ENCODE assay signal across 9 mouse cellular contexts in the genomic region with DNA sequence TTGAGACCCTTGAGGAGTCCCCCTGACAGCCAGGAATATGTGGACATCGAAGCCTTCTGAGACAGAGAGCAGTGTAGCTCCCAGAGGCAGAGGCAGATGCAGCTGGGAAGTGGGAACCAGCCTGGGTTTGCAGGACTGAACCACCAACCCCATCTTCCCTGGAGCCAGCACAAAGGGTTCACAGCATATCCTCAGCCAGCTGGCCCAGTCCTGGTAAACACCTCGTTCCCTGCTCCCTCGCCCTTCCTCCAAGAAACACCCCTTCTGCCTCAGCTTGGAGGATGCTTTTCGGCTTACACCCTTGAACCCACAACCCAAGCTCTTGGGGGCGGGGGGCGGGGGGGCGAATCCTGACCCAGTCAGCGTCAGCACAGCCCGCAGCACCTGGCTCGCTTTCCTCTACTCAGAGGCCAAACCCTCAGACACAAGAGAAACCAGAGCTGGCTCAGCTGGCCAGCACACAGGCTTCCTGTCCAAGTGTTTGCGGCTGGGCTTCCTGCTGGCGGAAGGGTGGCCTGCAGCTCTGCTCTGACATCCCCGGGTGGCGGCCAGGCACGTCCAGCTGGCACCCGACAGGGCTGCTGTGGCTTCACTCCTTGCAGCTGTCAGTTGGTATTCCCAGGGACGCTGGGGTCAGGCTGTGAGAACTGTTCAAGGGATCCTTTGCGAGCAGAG.
DNase-seq lines count a peak whose midpoint lies in the region; ATAC-seq and TF ChIP-seq lines count a peak whose summit lies in the region.
"Had no signal": no experiment of that assay in that cellular context is flagged by ENCODE, and none has a peak within 500 bp of the region (broad histone marks: within the 10 kb centered on the region; RNA-seq: fewer than 3 reads in every experiment).

No protein-coding gene starts in this region.

- H3K79me2 ChIP-seq in liver, adult 2 months (ENCODE audit: control insufficient read depth, insufficient read depth, low read length) = no peaks in the 10 kb centered on the region

- peaks cover 19% of the 10 kb centered on the region for H3K4me1 ChIP-seq in forebrain, embryonic 12.5 days
- peaks cover 65% of the 10 kb centered on the region for H3K4me1 ChIP-seq in heart, embryonic 15.5 days (replicated peaks)
- H3K4me1 ChIP-seq in kidney, embryonic 16.5 days (ENCODE audit: insufficient read depth, low read length) = peaks cover 60% of the 10 kb centered on the region
- H3K4me1 ChIP-seq in liver, adult 2 months (ENCODE audit: control insufficient read depth, insufficient read depth, low read length) = peaks cover 17% of the 10 kb centered on the region
- H3K4me1 ChIP-seq in midbrain, embryonic 15.5 days = peaks cover 17% of the 10 kb centered on the region

- no peak for ATAC-seq in forebrain, embryonic 12.5 days (ENCODE audit: low FRiP score)
- peak; percentile 48 for ATAC-seq in heart, embryonic 15.5 days (replicated peaks; ENCODE audit: insufficient number of reproducible peaks, insufficient read depth, low FRiP score, low read depth)
- peak; percentile 74 for ATAC-seq in kidney, embryonic 16.5 days (ENCODE audit: low FRiP score, low TSS enrichment)
- peak; percentile 31; the same call in 1 of the 2 replicates for ATAC-seq in midbrain, embryonic 15.5 days (replicated peaks)
- ATAC-seq: Patski had no signal

- no peak overlapping the region for H3K9ac ChIP-seq in forebrain, embryonic 12.5 days
- H3K9ac ChIP-seq in heart, embryonic 15.5 days = 0 out of 2 replicates have a peak overlapping the region, but pooled peaks have one; percentile 11
- H3K9ac ChIP-seq in kidney, embryonic 16.5 days (replicated peaks; ENCODE audit: low read length) = peak overlapping the region; percentile 52
- H3K9ac ChIP-seq in liver, adult 2 months (ENCODE audit: low read depth, low read length) = peak overlapping the region; percentile 48; the same call in 1 of the 2 replicates
- H3K9ac ChIP-seq in midbrain, embryonic 15.5 days = no peak overlapping the region

- 29% methylated on average over 18 of the region's 18 CpGs for WGBS in forebrain, embryonic 12.5 days
- WGBS in heart, embryonic 15.5 days = 16% methylated on average over 18 of the region's 18 CpGs
- 9% methylated on average over 18 of the region's 18 CpGs for WGBS in kidney, embryonic 16.5 days
- 25% methylated on average over 18 of the region's 18 CpGs for WGBS in liver, adult 2 months
- 27% methylated on average over 18 of the region's 18 CpGs for WGBS in midbrain, embryonic 15.5 days

- H3K4me3 ChIP-seq in forebrain, embryonic 12.5 days (replicated peaks) = no peak overlapping the region
- no peak overlapping the region for H3K4me3 ChIP-seq in heart, embryonic 15.5 days
- no peak overlapping the region for H3K4me3 ChIP-seq in kidney, embryonic 16.5 days (ENCODE audit: low read length)
- H3K4me3 ChIP-seq in liver, adult 2 months (ENCODE audit: insufficient read depth, low read depth, low read length) = peak overlapping the region; percentile 10; the same call in 1 of the 2 replicates
- no peak overlapping the region for H3K4me3 ChIP-seq in midbrain, embryonic 15.5 days

- H3K27me3 ChIP-seq in forebrain, embryonic 12.5 days = peaks cover 79% of the 10 kb centered on the region
- H3K27me3 ChIP-seq in heart, embryonic 15.5 days = no peaks in the 10 kb centered on the region
- H3K27me3 ChIP-seq in kidney, embryonic 16.5 days (ENCODE audit: insufficient read depth, low read length) = 0 out of 2 replicates have a peak, but pooled peaks cover 3% of the 10 kb centered on the region
- H3K27me3 ChIP-seq in liver, adult 2 months (ENCODE audit: control insufficient read depth, insufficient read depth, low read length) = no peaks in the 10 kb centered on the region
- H3K27me3 ChIP-seq in midbrain, embryonic 15.5 days (replicated peaks) = peaks cover 38% of the 10 kb centered on the region
- H3K27me3 ChIP-seq: Patski had no signal

- 0 out of 2 replicates have a peak overlapping the region, but pooled peaks have one; percentile 3 for H3K27ac ChIP-seq in forebrain, embryonic 12.5 days
- peak overlapping the region; percentile 85 for H3K27ac ChIP-seq in heart, embryonic 15.5 days
- peak overlapping the region; percentile 86 for H3K27ac ChIP-seq in kidney, embryonic 16.5 days (ENCODE audit: low read length)
- peak overlapping the region; percentile 43 for H3K27ac ChIP-seq in liver, adult 2 months (replicated peaks; ENCODE audit: insufficient read depth, low read depth, low read length)
- H3K27ac ChIP-seq in midbrain, embryonic 15.5 days = peak overlapping the region; percentile 14; the same call in 1 of the 2 replicates

- H3K36me3 ChIP-seq in forebrain, embryonic 12.5 days (replicated peaks) = no peaks in the 10 kb centered on the region
- H3K36me3 ChIP-seq in heart, embryonic 15.5 days = no peaks in the 10 kb centered on the region
- H3K36me3 ChIP-seq in kidney, embryonic 16.5 days (ENCODE audit: insufficient read depth, low read length) = no peaks in the 10 kb centered on the region
- no peaks in the 10 kb centered on the region for H3K36me3 ChIP-seq in liver, adult 2 months (ENCODE audit: control insufficient read depth, insufficient read depth, low read length)
- no peaks in the 10 kb centered on the region for H3K36me3 ChIP-seq in midbrain, embryonic 15.5 days (replicated peaks)

- no peak for TF ChIP-seq POLR2A in liver, adult 2 months (IDR thresholded peaks at IDR 0.05; ENCODE audit: extremely low read depth, insufficient read depth, low read length)

- 0 out of 2 replicates have a peak, but pooled peaks have one; percentile 22 for TF ChIP-seq CTCF in liver, adult 2 months (IDR thresholded peaks at IDR 0.05; ENCODE audit: low read depth, low read length)

- H3K9me3 ChIP-seq in forebrain, embryonic 12.5 days = no peaks in the 10 kb centered on the region
- no peaks in the 10 kb centered on the region for H3K9me3 ChIP-seq in heart, embryonic 15.5 days (replicated peaks)
- no peaks in the 10 kb centered on the region for H3K9me3 ChIP-seq in kidney, embryonic 16.5 days (ENCODE audit: low read length)
- no peaks in the 10 kb centered on the region for H3K9me3 ChIP-seq in midbrain, embryonic 15.5 days

- H3K4me2 ChIP-seq in forebrain, embryonic 12.5 days = no peak overlapping the region
- H3K4me2 ChIP-seq in heart, embryonic 15.5 days = peak overlapping the region; percentile 36
- H3K4me2 ChIP-seq in kidney, embryonic 16.5 days (replicated peaks; ENCODE audit: low read depth, low read length) = 0 out of 2 replicates have a peak overlapping the region, but pooled peaks have one; percentile 9
- no peak overlapping the region for H3K4me2 ChIP-seq in midbrain, embryonic 15.5 days

- DNase-seq in retina, postnatal 1 day = peak; percentile 70
- DNase-seq in retina, embryonic 14.5 days (ENCODE audit: low spot score) = no peak
- DNase-seq in liver, adult 2 months (ENCODE audit: extremely low read depth, low read depth, low spot score) = peak; percentile 63
- DNase-seq in testis, postnatal 10 days (ENCODE audit: low spot score) = peak; percentile 78

Comparison
In these comparisons a context has a peak if more than half of its experiments do, and no peak if none do; other contexts are left out.
1. H3K27ac ChIP-seq: peak in every context shown above with its lines; median percentile 86 in kidney, embryonic 16.5 days; 85 in heart, embryonic 15.5 days; 43 in liver, adult 2 months; 14 in midbrain, embryonic 15.5 days; 3 in forebrain, embryonic 12.5 days.
2. H3K4me2 ChIP-seq: peak in heart, embryonic 15.5 days (single experiment) and kidney, embryonic 16.5 days (single experiment); none in forebrain, embryonic 12.5 days (single experiment) and midbrain, embryonic 15.5 days (single experiment).
3. H3K9ac ChIP-seq: peak in heart, embryonic 15.5 days (single experiment), kidney, embryonic 16.5 days (single experiment) and liver, adult 2 months (single experiment); none in forebrain, embryonic 12.5 days (single experiment) and midbrain, embryonic 15.5 days (single experiment).